Mouse (Mus musculus) retina, postnatal 7 days (tissue): ENCODE measurements around the gene Morn4.

Source experiments
- DNase-seq: peaks from one replicate; pipeline ENCODE4 v3.0.0-alpha.2; 2012; ENCODE audit warnings: low read depth, low spot score

Morn4 gene

DNA sequence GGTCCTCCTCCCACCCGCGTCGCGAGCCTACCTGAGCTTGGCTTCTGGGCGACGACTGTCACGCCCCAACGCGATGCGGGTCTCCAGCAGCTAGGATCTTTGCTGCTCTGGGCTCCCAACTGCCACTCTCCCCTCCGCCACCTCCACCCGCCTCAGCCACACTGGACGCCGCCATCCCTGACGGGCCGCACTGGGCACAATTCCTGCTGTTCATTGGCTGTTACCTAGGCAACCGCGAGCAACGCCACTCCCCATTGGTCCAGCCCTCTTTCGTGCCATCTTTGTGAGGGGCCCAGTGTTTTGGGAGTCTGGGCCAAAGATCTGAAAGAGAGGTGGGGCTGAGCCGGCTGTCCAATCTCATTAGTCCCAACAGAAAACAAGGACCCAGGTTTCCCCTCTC, at the start of gene Morn4:
TSS of gene Morn4 (minus strand) at position 192 of the 400 bp plus-strand sequence.
- peak; percentile 90 for DNase-seq

DNA sequence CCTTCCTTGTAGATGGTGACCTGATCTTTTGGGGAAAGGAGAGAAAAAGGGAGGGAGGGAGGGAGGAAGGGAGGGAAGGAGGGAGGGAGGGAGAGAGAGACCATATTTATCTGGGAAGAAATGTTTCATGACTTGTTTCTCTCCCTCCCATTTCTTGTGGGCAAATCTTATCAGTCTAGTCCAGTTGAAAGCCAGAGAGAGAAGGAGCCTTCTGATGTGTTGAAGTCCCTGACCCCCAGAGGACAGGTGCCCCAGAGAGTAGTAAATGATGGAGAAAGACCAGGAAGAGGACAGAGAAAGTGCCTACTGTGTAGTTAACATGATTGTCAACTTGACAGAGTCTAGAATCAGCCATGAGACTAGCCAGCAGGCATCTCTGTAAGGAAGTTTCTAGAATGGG, 48.9 kb upstream of the Morn4 start:
- no peak for DNase-seq

DNA sequence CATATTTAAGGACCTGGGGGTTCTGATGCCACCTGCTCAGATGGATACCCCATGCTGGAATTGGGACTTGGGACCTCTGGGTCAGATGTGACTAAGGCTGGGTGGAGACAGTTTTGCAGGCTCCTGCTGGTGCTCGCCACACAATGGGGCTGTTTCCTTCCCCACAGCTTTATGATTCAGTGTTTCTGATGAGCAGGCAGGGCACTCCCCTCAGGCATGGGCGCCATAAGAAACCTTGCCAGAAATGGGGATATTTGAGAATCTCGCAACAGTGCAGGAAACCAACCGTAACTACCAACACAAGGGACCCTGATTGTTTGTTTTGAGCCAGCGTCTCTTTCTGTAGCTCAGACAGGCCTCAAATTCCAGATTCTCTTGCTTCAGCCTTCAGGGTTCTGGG, 44.9 kb upstream of the Morn4 start:
- no peak for DNase-seq

DNA sequence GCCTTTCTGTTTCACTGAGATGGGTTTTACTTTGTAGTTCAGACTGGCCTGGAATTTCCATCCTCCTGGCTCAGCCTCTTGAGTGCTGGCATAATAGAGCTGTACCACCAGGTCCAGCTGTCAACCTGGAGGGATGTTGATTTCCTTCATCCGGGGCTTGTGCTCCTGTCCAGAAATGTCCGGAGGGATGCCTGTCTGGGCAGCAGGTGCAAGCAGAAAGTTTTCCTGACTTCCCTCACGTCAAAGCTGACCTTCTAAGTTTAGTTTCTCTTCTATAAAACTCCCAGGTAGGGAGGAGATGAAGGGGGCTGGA, 44.1 kb upstream of the Morn4 start:
- no peak for DNase-seq

DNA sequence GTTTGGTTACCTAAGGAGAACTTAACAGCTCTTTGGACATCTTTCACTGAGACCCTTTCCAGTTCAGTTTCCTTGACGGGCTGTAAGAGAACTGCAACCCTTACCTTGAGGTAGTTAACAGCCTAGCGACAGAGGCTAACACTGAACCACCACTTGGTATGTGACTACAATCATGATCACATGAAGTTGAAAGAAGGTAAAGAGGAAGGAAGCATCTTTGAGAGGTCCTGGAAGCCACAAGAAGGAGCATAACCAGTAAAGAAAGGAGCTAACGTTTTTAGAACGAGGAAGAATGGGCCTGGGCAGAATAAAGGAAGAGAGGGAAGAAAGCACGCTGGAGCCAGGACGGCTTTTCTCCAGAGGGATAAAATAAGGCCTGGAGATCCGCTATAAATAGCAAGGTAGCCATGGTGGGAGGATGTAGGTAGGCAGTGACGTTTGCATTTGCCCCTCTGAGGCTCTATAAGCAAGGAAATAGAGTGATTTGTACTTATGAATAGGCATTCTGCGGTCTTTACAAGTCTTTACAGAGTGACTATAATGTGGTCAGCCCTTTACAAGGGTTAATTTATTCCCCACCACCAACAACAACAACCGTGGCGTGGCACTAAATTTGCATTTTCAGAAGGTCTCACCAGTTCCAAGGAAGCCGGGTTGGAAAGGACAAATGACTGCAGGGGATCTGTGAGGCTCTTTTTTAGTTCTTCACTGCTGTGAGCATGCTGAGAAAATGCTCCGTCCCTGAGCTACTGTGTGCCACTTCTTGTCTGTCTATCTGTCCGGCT, 43.5 kb upstream of the Morn4 start:
- no peak for DNase-seq

DNA sequence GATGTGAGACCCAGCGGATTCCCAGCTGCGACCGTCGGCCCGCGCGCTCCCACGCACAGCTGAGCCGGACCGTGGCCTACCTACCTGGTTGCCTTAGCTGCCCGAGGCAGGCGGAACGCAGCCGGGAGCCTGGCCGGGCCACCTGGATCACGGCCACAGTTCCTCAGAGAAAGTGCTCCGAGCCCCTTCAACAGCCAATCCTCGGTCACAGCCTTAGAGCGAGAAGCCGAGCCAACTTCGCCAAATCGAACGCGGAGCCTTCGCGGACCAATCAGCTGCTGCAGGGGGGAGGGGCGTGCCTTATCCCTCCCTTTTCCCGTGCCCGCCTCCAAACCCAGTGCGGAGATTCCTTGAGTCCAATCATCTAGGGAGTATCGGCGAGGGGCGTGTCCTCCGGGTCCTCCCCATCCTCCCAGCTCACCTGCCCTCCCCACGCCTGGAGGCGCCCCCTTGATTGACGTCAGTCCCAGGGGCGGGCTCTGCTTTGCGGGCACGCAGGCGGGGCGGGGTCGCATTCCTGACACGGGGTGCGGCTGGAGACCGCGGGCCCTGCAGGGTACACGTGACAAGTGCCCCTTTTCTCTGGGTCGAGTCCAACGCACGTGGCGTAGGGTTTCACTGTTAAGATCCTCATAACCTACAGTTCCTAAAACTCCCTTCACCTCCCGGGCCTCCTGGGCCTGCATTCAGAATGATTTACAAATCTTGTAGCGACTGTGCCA, 42.8 kb upstream of the Morn4 start, which contains the start of gene Avpi1:
TSS of gene Avpi1 (minus strand) at position 273 of the 722 bp plus-strand sequence.
- DNase-seq = peak; percentile 88

DNA sequence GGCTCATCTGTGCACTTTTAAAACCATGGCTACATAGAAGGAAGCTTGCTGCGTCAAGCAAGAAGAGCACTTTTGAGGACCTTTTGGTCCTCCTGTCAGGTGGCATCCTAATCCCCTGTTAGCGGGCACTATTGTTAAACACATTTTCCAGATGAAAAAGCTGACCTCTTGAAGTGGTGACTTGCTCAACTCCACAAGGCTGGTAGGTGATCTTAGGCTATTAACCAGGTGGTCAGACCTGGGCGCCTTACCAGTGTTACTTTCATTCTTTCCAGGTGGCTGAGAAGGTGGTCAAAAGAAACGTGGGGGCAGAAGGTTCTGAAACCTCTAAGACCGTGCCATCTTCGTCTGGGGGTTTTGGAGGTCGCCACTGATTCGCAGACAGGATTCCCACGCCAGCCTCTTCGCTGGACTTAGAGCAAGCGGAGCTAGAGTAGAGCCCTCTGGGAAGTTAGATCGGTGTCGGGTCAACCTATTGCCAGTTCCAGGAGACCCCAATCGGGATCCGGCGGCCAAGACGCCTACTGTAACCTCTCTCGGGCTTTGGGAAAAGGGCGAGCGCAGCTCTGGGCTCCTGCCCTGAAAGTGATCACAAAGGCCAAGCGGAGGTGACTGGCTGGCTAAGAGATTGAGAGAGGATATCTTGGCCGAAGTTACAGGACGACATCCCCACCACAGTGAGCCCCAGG, 42.0 kb upstream of the Morn4 start:
- no peak for DNase-seq

DNA sequence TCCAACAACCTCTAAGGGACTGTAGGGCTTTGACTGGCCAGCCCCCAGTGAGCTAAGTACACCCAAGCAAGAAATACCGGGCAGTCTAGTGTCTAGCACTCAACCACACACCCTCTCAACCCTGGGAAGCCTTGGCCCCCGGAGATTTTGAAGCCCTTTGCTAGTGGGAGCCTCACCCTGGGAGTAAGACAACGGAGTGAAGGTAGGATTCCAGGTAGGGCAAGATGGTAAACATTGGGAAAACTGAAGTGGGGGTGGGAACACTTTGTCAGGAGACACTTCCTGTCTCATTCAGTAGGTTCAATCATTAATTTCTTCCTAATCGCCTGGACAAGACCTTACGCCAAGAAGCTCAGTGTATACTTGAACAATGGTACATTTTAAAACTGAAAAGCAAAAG, 40.9 kb upstream of the Morn4 start:
- DNase-seq = no peak

DNA sequence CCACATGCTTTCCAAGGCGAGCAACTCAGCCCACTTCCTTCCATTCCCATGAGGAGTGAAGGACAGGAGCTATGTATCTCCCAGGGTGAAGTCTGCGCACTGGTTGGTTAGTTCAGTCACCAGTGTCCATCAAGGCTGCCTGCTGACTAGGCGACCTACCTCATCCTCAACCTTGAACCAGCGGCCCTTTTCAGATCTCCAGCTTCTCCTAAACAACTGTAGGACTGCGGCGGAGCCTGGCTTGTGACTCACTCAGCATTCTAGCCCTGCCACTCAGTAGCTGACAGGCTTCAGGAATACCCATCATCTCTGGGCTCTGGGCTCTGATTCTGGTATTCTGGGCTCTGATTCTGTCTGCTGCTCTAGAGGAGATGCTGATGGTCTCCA, 40.1 kb upstream of the Morn4 start:
- DNase-seq = no peak

DNA sequence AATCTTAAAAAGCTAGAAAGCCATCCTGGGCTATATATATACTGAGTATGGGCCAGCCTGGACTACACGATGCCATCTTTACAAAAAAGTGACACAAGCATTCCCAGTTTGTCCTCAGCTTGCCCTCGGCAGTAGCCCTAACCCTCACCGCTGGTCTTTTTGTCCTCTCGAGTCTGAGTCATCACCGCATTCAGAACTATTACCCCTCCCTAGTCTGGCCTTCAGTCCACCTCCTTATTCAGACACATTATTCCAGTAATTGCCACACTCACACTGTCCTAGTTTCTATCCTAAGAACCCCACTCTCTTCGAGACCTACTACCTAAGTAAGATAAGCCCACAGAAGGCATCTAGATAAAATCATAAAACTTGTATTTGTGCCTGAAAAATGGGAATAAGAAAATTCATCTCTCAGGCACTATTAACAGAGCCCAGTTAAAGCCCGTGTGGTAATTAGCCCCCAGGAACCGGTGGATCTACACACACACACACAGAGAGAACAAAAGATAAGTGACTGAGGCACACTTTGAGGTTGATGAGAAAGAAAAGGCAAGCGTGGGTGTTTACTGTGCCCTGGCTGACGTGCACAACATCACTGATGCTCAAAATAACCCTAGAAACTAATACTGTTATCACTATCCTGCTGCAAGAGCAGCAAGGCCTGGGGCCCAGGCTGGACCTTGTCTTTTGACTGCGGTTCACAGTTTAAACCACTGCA, 39.5 kb upstream of the Morn4 start:
- DNase-seq = no peak

DNA sequence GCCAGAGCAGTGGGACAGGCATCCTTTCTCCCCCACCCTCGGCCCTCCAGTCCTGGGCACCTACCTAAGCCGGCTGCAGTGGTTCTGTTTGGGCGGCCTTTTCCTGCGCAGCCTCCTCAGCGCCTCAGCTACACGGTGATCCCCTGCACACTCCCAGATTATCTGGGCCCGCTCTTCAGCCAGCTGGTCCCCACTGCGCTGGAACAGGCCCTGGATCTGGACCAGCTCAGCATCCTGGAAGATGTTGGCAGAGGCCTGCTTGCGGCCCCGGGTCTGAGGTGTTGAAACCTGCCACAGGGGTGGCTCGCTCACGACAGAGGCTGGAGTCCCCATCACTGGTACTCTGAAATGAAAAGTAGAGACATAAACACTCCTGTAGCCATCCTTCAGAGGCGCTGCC, 38.5 kb upstream of the Morn4 start:
- no peak for DNase-seq

DNA sequence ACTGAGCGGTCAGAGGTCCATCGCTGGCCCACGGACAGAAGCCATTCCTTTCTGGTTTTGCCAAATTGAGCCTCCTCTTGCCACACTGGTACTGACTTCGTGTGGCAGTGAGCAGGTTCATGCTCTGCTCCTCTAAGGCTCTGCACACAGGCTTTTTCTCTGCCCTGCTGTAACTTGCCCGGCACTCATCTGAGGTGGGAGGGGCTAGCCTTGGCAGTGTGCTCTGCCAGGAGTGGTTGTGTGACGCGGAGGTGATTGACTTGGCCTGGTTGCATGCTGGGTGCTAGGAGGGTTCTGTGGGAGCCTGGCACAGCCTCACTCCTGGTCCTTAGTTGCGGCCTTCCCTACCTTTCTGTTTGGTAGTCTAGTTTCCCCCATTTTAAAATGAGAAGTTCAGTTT, 34.3 kb upstream of the Morn4 start:
- no peak for DNase-seq

DNA sequence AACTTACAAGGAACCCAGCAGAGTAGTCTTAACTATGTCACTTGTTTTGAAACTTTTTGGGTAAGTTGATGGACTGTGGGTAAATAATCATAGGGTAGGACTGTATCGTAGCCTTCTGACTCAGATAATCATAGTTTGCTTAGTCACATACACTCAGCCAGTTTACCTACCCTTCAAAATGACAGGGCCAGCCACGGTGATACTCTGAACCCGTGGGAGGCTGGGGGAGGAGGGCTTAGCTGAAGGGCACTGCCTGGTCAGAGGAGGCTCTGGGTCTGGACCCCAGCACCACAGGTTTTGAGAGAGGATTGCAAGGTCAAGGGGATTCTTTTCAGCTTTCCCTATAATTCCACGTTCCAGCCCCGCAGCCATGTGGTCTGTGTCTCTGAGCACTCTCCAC, 32.4 kb upstream of the Morn4 start:
- DNase-seq = no peak

DNA sequence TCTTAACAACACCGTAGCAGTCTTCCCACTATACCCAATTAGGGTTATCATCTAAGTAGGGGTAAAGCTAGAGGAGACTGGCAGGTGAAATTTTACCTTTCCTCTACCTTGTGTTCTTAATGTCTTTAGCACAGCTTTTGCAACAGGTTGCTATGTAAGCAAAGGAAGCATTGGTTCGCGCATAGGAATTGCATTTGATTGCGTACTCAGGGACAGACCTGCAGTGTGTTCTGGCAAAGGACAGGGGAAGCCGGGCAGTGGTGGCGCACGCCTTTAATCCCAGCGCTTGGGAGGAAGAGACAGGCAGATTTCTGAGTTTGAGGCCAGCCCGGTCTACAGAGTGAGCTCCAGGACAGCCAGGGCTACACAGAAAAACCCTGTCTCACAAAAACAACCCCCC, 32.0 kb upstream of the Morn4 start:
- DNase-seq = no peak

DNA sequence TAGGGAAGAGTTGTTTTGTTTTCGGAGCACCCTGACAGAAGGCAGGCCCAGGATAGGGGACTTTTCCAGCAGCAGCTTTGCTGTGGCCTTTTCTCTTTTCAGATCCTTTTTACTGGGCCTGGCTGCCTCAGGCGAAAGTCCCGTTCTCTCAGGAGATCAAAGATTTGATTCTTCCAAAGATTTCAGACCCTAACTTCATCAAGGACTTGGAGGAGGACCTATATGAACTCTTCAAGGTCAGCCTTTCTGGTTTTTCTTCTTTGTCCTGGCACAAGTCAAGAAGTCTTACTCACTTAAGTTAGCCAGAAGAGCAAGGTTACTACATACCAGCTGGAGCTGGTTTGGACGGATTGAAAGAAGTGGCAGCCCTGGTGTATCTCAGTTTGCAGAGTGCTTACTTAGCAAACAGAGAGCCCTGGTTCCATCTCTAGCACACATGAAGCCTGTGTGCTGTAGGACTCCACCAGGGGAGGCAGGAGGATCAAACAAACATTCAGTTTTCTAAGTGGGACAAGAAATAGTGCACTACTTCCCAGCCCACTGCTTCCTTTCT, 29.7 kb upstream of the Morn4 start:
- no peak for DNase-seq

DNA sequence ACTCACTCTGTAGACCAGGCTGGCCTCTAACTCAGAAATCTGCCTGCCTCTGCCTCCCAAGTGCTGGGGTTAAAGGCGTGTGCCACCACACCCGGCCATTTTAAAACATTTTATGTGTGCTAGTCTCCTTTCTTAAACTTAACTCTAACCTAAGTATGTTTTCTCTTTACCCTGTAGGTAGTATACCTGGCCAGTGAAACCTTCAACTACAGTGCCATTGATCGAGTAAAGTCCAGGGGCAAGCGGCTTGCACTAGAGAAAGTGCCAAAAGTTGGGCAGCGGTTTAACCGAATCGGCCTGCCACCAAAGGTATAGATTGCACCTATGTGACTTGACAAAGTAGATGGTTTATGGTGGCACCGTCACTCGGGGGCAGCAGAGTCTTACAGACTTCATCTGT, 18.5 kb upstream of the Morn4 start:
- DNase-seq = no peak

DNA sequence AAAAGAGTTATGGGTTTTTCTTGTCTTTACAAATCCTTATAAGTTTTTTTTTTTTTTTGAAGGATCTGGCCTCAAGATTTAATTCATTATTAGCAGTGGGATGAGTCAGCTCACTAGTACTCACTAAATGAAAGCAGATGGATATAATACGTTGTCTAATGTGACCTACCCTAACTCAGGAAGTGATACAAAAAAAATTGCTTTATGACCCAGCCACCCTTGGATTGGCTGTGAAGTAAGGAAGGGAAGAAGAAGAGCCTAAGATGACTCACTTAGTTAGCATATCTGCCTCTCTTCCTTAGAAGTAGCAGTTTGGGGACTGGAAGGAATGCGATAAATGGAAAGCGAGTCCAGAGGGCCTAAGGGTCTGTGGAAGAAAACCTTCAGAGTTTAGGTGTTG, 13.2 kb upstream of the Morn4 start:
- no peak for DNase-seq

DNA sequence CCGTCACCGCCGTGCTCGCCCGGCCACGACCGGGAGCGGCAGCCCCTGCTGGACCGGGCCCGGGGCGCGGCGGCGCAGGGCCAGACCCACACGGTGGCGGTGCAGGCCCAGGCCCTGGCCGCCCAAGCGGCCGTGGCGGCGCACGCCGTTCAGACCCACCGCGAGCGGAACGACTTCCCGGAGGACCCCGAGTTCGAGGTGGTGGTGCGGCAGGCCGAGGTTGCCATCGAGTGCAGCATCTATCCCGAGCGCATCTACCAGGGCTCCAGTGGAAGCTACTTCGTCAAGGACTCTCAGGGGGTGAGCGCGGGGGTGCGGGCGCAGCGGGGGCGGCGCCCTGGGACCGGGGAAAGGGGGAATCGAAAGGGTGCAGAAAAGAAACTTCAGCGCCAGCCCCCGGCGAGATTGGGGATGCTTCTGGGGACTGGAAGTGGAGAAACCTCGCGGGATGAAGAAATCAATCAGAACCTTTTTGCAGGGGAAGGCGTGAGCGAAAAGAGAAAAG, 4.5 kb upstream of the Morn4 start:
- no peak for DNase-seq

DNA sequence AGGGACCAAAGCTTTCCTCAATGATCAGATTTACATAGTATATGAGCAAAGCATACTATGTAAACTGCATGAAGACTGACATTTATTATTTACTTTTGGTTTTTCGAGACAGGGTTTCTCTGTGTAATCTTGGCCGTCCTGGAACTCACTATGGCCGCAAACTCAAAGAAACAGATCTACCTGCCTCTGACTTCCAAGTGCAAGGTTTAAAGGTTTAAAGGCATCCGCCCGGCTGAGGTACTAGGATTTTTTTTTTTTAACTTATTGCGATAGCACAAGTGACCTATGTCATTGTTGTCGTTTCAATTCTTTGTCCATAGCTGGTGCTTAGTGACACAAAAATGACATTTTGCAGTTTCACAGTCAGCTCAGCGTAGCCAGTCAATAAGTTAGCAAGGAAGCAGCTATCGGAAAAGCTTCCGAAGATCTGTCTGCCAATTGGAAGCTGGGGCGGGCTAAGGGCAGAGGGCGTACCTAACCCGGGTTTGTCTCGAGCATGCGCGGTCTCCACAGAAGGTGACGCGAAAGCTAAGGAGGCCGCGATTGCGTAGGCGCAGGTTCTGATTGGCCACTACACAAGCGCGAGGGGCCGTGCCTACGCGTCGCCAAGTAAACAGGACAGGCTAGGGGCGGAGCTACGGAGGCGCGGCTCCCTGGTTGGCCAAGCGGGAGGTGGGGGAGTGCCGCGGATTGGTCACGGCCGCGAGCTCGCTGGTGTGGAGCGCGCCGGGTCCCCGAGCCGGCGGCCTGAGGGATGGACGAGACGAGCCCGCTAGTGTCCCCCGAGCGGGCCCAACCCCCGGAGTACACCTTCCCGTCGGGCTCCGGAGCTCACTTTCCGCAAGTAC, 3.8 kb upstream of the Morn4 start, which contains the start of gene Pi4k2a:
TSS of gene Pi4k2a (plus strand) at position 723 of the 848 bp plus-strand sequence.
- DNase-seq = peak; percentile 99

DNA sequence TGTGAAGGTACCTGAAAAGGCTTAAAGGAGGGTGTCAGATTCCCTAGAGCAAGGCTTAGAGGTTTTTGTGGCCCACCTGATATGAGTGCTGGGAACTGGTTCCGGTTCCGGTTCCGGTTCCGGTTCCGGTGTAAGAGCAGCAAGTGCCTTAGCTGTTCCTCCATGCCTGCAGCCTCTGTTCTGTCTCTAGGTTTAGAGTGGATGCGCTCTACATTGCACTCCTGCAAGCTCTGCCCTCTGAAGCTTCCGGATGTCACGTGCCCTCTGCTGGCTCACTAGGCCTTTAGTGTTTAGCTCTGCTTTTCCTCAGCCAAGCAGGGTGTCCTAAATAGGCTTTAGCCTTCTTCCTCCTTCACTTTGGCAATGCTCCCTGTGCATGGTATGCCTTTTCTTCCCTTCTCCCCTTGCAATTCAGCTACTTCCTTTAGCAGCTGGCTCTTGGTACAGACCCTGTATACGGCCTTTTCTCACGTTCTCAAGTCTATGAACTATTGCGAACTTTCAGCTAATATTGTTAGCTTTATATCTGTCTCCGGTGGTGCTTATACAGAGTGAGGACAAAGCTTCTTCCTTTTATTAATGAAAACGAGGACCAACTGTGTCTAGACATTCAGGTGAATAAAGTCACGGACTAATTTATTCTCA, 3.1 kb upstream of the Morn4 start:
- no peak for DNase-seq
